Mouse (Mus musculus) embryo, embryonic 10 days (tissue): ENCODE data around the gene Cutc.

Source experiments
- DNase-seq: peaks from one replicate; pipeline ENCODE4 v3.0.0-alpha.2; 2015; ENCODE audit warnings: low spot score

Gene Cutc

DNA sequence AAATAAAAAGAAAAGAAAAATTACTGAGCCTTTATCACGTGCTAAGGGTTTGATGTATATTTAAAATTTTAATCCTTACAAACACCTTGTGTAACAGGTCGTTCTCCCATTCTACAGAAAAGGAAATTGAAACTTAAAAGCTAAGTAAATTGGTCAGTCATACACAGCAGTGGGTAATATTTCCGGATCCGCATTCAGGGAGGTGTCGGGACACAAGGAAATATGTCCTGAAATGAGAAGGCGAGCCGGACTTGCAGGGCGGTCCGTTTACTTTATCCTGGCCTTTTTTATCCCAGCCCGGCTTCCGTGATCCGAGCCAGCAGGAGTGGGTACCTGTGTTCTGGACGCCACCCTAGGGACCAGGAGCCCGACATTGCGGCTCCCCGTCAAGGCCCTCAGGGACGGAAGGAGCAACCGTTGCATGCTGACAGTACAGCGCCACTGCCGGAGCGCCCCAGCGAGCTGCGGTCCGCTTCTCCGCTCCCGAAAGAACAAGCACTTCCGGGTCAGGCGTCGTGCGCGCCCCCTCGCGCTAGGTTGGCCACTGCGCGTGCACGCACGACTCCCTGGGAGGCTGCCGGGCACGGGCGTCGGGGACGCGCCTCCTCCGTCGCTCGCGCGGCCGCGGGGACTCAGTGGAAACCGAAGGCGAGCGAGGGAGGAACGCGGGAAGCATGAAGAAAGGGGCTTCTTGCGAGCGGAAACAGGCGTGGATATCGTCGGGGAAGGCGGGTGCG lies at the start of gene Cutc, which contains the start of gene Cox15:
Gene Cutc (plus strand): TSS at position 508 of the 737 bp plus-strand sequence.
Gene Cox15 (minus strand): TSS at position 512 of the 737 bp plus-strand sequence.
- DNase-seq = peak; percentile 100

GRCm38 (mm10) chr19:43704211-43704610 lies 48.6 kb upstream of the Cutc start:
- no peak for DNase-seq

- DNase-seq = no peak
Observed at GRCm38 (mm10) chr19:43704787-43705497, 47.9 kb upstream of the Cutc start.

- no peak for DNase-seq
Observed at GRCm38 (mm10) chr19:43708206-43708605, 44.6 kb upstream of the Cutc start.

DNA sequence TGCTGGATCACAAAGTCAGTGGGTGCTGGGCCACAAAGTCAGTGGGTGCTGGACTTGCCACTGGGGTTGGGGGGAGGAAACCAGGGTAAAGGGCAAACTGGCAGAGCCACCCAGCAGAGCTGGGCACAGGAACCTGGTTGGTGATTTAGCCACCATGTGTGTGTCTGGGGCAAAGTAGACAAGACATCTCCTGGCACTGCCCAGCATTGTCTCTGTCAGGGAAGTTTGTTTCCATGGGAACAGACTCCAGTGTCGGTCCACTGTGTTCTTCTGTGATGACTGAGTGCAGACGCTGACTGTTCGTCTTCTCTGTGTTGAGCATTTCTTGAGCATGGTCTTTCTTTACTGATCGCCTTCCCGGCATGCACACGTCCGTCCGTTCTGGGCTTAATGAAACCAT lies 43.5 kb upstream of the Cutc start:
- no peak for DNase-seq

DNA sequence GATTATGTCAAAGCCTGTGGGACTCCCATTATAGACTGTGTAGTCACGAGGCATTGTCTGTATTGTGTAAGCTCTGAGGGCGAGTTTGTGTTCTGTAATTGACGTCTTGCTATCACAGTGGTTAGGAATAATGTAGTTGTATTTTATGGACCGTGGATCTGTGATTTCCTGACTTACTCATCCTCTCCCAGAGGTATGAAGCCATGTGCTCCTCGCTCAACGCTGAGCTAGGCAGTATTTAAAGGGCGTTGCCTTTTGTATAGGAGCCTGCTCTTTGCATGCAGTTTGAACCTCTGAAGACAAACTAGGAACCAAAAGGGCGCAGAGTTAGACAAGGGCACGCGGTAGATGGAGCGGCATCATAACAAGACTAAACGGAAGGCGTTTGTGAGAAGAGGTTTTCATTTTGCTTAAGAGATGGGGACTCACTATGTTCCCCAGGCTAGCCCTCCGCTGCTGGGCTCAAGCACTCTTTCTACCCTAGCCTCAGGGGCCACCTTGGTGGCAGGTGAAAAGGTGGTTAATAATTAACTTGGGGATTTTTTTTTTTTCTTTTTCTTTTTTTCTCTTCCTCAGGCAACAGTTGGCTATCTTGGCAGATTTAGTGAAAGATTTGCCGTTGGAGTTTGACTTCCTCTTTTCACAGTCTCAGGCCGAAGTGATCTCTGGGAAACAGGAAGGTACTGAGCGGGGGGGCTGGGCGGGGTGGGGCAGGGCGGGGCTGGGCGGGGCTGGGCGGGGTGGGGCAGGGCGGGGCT lies 41.5 kb upstream of the Cutc start:
- DNase-seq = no peak

DNA sequence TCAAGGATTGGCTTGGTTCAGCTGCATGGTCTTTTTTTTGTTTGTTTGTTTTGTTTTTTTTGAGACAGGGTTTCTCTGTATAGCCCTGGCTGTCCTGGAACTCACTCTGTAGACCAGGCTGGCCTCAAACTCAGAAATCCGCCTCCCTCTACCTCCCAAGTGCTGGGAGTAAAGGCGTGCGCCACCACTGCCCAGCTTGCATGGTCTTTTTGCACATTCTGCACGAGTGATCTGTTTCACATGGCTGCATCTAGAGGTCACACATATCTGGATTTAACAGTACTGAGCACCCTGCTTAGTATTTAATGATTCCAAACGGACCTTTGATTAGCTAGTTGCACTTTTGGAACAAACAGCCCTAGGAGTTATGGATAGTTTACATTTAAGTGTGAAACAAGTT lies 40.8 kb upstream of the Cutc start:
- DNase-seq = no peak

GRCm38 (mm10) chr19:43720061-43720460 lies 32.7 kb upstream of the Cutc start:
- DNase-seq = no peak

GRCm38 (mm10) chr19:43722891-43723290 lies 29.9 kb upstream of the Cutc start:
- no peak for DNase-seq

DNA sequence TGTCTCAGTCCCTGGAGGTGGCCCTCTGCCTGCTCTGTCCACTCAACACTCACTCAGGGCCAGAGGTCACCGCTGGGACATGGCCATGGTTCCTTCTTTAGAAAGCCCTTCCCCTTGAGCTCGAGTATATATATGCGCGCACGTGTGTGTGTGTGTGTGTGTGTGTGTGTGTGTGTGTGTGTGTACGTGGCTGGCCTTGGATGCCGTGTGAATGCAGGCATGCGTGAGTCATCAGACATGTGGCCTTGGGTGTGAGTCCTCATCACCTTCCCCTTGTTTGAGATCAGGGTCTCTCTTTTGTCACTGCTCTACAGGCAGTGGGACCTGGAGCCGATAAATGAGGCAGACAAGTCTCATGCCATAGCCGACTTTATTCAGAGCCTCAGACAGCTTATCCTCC lies 29.3 kb upstream of the Cutc start:
- no peak for DNase-seq

DNA sequence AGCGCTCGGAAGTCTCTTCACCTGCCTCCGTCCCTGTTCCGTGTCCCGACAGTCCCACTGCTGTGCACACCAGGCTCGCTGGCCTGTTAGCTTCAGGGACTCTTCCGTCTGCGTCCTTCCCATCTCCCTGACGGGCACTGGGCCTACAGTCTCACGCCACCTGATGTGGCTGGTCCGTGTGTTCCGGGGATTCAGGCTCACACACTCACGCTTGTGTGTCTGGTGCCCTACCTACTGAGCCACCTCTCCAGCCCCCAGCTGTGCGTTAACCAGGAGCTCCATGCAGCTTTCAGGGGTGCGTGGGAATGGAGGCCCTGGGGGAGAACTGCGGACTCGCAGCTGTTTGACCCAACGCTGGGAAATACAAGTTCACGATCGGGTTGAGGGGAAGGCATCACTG lies 28.6 kb upstream of the Cutc start:
- DNase-seq = no peak

DNA sequence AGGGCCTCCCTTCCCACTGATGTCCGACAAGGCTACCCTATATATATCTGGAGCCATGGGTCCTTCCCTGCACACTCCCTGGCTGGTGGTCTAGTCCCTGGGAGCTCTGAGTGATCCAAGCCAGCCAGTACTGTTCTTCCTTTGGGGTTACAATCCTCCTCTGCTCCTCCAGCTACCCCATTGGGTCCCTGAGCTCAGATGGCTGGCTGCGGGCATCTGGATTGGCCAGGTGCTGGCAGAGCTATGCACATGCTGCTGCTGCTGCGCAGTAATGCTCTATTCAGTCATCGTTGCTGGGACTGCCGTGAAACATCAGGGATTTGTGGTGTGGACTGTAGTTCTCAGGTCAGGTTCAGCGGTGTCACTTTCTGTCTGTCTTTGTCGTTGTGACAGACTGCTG lies 28.0 kb upstream of the Cutc start:
- DNase-seq = no peak

- no peak for DNase-seq
Observed at GRCm38 (mm10) chr19:43726510-43727146, 26.2 kb upstream of the Cutc start.

GRCm38 (mm10) chr19:43729296-43730036 lies 23.3 kb upstream of the Cutc start:
- DNase-seq = peak; percentile 52

- peak; percentile 63 for DNase-seq
Observed at GRCm38 (mm10) chr19:43730037-43730428, 22.8 kb upstream of the Cutc start.

GRCm38 (mm10) chr19:43731157-43731556 lies 21.6 kb upstream of the Cutc start:
- DNase-seq = no peak

DNA sequence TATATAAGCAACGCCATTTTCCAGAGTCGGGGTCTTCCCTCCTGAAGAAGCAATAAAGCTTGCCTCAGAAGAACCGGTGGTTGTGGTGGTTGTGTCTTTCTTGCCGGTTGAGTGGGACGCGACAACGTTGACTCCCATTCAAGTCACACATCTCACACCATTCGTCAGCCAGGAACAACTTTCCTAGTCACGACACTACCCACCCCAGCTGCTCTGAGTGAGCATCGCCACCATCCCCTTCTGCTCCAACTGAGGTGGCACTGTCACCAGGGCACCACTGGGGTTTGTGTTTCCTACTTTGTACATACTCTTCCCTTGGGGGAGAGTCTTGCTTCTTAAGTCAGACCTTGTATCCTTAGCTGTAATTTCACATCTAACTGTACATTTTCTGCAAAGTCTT lies 14.4 kb upstream of the Cutc start:
- DNase-seq = no peak

- no peak for DNase-seq
Observed at GRCm38 (mm10) chr19:43743401-43743800, 9.4 kb upstream of the Cutc start.

GRCm38 (mm10) chr19:43745740-43746139 lies 7.1 kb upstream of the Cutc start:
- DNase-seq = no peak

DNA sequence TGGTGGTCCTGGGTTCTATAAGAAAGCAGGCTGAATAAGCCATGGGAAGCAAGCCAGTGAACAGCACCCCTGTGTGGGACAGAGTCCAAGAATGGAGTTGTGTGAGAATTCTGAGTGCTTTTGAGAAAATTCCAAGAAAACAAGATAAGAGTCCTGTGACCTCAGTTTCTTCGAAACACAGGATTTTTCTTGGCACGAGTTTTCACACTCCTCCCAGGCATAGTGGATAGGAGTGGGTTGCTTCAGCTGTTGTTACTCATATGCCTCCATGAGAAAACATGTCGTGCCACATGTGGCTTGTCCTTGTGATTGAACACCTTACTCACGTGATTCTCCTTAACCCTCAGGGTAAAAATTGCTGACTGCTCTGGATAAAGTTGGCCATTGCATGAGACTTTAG lies 4.9 kb upstream of the Cutc start:
- DNase-seq = no peak

DNA sequence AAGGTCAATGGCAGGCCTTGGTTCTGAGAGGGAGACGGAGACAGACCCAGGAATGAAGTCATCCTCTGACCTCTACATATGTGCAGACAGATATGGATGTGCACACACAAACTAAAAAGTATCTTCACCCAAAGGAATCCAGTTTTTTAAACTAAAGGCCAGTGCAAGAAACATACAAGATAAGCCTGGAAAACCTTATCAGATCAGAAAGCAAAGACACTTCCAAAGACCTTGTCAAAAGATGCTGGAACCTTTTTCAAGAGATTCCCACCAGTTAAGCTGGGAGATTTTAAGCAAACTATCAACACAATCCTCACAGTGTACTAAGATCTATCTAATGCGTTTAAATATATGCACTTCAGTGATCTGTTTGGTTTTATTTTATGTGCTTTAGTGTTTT lies 2.8 kb upstream of the Cutc start:
- DNase-seq = no peak
